Mouse (Mus musculus) testis, postnatal 10 days (tissue): ENCODE results near the gene Mlxip.

Source experiments
- DNase-seq: peaks from one replicate; pipeline ENCODE4 v3.0.0; 2021; ENCODE audit warnings: low spot score

Mlxip gene

DNA sequence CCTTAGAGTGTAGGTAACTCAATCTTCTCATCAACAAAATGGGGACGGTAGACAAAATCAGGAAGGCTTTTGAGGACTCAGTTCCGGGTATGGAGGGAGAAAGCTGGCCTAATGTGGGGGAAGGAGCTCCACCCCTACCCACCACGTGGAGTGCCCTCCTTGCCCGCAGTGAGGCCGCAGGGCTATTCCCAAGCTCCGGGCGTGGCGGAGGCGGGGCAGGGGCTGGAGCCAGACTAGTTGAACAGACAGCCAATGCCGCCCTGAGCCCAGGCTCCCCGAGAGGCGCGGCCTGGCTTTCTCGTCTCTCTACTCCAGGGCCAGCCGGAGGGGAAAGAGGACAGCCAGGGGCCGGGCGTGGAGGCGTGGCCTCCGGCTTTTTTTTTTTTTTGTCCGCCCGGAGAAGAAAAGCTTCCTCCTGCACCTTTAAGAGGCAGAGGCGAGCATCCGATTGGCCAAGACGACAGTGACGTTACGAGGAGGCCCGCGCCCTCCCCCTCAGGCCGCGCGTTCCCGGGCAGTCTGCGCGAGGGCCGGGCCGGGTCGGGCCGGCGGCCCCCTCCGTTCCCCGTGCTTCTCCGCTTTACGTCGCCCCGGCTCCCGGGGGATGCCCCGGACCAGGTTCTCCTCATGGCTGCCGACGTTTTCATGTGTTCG lies at the start of gene Mlxip:
TSS of gene Mlxip (plus strand) at position 496 of the 654 bp plus-strand sequence.
- DNase-seq = peak; percentile 92

DNA sequence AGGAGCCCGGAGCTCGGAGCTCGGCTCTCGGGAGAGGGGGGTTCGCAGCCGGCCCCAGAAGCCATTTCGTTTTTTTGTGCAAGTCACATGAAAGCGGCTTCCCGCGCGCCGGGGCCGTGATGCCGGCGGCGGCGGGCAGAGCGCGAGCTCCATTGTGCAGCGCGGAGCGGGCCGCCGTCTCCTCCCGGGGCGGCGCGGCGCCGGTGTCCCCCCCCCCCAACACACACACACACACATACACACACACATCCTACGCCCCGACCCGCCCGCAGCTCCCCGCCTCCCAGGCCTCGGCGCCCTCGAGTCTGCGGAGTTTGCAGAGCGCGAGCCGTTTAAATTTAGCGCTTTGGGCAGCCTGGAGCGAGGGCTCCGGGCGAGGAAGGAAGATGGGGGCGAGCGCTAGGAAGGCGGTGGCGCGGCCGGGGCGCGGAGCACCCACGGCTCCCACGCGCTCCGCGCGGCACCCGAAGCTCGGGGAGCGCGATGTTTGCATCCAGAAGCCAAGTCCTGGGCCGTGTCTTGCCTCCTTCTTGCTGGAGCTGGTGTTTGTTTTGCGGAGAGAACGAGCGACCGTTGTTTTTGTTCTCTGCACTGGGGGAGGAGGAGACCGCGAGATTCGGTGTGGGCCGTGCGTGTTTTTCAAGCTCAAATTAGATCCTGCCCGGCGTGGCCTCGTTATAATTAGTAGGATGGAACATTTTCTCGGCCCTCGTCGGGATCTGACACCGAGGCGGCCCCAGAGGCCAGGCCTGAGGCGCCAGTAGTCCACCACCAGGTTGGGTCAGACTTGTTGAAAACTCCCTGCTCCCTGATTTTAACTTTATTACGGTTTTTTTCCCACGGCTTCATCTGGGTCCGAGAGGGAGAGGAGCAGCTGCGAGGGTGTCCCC lies 49.4 kb upstream of the Mlxip start:
- DNase-seq = peak; percentile 74

DNA sequence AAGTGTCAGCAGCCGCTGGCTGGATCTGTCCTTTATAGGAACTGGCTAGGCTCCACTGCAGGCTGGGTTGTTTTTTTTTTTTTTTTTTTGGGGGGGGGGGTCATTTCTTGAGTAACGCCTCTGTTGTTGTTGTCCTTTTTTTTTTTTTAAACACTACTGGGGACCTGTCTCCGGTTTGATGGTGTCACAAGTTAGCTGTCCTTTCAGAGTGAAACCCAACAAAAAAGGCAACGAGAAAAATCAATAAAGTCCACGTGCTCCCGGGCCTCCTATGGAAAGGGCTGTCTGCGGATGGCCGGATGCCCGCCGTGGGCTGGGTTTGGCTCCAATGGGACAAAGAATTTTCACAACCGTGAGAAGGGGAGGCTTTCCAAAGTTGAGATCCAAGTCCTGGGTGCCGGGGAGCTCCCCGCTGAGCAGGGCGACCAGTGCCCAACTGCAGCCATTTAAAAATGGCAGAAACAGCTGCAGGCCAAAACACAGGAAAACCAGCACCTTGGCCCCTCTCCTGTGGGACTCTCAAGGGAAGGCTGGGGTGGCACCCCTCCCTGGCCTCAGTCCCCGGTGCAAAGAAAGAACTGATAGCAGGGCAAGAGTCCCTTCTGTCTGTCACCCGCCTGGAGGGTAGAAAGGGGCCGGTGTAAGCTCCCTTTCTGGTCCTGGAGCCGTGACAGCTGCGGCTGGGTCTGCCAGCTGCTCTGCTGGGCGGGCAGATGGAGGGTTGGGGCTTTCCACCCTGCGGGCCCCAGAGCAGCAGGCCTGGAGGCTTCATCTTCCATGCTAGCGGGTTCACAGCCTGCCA lies 48.5 kb upstream of the Mlxip start:
- DNase-seq = peak; percentile 80

DNA sequence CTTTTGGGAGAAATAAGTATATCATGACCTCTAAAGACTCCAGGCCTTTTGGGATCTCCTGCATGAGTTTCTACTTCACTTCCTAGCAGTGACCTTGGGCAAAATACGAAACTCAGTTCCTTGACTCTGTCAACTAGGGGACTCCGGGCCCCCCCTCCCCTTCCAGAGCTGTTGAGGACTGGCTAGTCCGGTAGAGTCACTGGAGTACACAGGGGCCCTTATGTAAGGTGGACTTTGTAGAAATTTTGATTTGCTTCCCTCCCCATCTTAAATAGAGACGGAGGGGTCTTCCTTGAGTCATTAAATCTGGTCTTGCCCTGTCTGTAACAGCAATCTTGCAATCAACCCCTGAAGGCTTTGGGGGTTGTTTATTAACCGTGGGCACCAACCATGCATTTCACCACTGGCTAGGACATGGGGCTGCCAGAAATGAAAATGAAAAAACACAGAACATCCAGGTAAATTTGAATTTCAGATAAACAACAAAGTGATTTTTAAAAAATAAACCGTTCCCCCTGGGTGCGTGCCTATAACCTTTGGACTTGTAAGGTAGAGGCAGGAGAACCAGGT lies 47.8 kb upstream of the Mlxip start:
- no peak for DNase-seq

DNA sequence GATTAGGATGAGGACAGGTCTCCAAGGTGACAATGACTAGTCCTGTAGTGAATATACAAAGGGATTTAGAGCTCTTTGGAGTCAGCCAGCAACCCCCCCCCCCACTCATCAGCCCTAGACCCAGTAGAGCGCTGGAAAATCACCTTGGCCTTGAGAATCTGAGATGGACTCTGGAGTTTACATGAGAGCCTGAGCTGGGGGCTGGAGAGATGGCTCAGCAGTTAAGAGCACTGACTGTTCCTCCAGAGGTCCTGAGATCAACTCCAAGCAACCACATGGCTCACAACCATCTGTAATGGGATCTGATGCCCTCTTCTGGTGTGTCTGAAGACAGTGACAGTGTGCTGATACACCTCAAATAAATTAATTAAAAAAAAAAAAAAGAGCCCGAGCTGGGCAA lies 46.6 kb upstream of the Mlxip start:
- DNase-seq = no peak

DNA sequence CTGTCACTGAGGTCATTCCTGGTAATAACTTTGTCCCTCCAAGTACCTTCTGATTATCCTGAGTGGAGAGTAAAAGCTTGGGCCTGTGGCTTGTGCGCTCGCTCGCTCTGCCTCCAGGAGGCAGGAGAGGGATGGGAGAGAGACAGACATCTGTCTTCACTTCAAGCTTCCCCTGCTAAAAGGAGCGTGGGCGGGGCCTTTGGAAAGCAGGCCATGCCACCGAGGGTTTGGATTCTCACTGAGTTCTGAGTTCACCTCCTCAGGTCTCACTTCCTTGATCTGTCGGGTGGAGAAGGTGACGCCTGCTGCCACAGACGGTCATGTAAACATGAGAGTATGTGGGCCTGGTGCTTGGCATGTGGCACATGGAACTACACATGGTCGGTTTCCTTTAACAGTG lies 44.2 kb upstream of the Mlxip start:
- DNase-seq = no peak

DNA sequence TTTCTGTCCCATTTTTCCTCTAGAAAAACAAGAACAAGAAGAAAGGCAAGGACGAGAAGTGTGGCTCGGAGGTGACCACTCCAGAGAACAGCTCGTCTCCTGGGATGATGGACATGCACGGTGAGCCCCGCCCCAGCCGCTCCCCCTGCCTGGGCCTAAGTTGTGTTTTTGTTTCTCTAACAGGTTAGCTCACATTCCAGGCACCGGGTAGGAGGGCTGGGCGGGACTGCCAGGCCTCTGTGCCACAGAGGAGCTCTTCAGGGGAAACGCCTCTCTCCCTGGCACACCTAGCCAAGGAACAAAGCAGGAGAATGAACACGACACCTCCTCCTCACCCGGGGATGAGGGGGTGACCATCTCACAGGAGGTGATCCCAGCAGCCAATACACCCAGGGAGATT lies 38.7 kb upstream of the Mlxip start:
- no peak for DNase-seq

DNA sequence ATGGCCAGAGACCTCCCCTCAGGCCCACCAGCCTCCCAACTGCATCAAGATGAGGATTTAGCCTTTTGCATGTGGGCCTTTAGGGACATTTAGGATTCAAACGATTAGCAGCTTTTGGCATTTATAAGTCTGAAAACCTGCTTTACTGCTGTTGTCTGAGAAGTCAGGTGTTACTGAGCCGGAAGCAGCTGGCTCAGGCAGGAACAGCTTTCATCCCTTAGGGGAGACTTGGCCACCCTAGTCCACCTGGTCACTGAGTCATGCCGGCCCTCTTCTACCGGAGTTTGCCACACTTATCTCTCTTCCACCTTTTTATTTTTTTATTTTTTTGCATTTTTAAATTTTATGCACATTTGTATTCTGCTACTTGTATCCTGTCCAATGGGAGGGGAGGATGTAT lies 37.3 kb upstream of the Mlxip start:
- no peak for DNase-seq

DNA sequence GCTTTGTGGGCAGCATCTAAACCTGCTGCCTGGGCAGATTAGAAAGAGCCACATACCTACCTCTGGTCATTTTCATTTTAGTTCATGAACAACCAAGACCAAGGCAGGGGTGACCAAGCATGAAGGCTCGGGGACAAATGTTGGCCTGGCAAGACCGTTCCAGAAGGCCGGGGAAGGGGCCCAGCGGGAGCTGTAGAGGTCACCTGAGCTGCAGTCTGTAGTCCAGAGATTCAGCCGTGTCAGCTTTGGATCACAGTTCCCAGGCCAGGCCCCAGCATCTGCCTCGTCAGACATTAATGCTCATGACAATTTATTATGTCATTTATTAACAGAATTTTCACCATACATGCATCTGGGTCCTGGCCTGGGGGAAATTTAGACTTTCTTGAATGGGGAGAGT lies 35.2 kb upstream of the Mlxip start:
- no peak for DNase-seq

DNA sequence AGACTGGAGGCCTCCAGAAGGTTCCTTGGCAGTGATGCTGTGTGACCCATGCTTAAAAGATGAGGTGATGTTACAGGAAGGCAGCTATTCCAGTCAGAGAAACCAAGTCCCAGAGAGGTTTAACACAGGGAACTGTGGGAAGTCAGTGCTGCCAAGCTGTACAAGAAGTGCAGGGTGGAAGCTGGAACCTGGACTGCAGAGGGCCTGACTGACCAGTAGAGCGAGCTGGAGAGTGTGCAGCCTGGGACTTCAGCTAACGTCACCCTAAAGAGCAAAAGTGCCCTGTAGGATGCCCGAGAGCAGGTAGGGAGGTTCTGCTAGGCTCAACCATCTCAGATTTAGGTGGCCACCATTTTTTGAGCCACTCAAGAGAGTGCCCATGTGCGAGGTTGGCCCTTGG lies 31.7 kb upstream of the Mlxip start:
- DNase-seq = no peak

DNA sequence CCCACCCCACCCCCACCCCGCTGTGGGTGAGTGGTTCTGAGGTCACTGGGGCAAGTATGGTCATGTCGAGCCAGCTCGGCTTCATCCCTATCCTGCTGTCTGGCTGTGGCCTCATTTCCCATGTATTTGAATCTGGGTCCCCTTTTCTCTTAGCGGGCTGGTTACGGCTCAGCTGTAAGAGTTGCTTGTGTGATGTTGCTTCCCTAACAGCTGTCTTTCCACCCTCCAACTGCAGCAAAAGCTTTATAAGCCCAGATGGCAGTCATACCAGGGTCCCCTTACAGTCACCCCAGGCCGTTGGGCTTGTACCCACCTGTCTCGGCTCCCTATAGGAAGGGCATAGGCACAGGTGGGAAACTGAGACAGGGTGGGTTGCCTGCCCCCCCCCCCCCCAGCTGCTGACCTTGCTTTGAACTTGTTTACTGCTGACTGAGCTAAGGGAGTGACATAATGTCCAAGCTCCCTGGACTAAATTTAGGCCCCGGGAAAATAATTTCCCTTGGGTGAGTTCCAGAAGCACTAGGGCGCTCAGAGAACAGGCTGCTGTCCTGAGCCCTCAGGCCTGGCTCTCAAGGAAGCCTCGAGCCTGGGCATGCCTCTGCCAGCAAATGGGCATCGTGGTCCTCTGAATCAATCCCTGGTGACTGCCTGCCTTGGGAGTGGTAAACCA lies 30.2 kb upstream of the Mlxip start:
- no peak for DNase-seq

DNA sequence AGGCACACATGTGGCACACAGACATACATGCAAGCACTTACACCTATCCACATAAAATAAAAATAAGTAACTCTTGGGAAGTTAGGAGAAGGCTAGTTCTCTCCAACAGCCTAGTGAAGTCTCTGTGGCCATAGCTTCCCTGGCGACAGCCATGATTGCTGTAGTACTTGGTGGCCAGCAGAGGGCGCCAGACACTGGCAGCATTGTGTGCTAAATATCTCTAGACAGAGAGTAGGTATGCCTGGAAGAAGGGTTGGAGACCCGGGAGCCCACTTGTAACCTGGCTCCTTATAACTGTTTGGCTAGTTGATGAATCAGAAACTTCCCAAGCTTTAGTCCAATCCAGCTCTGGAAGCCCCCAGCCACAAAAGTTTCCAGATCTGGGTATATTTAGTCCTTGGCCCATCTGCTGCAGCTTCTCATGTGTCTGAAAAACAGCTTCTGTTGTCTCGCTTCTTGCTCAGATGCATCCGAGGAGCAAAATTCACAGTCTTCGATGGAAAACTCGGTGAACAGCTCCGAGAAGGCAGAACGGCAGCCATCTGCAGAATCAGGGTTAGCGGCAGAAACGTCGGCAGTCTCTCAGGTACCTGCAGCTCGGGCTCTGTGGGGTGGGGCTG lies 25.6 kb upstream of the Mlxip start:
- peak; percentile 65 for DNase-seq

DNA sequence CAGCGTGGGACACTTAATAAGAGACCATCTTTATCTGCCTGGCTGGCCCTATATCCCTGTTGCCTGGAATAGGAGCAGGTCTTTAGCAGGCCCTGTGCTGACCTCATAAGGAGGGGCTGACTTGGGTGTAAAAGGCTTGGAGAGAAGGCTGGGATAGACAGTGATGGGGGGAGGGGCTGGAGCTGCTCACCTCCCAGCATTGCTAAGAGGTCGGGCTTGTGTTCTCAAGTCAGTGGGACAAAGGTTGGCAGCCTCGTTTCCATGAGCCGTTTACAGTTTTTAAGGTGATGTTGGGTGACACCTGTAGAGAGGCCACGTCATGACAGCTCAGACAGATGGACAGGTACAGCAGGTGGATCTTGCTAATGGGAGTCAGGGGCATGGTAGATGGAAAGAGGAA lies 24.5 kb upstream of the Mlxip start:
- no peak for DNase-seq

DNA sequence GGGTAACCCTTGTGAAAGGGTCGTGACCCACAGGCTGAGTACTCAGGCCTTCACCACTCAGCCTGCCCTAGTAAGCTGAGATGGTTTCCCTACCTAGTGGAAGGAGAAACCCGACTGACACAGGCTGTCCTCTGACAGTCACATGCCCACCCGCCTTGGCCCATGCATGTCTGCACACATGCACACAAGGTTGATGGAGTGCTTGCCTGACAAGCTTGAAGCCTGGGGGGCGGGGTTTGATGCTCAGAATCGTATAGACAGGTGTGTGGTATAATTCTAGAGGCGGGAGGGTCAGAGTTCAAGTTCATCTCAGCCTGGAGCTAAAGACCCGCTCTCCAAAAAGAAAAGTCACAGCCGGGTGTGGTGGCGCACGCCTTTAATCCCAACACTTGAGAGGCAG lies 19.3 kb upstream of the Mlxip start:
- no peak for DNase-seq

DNA sequence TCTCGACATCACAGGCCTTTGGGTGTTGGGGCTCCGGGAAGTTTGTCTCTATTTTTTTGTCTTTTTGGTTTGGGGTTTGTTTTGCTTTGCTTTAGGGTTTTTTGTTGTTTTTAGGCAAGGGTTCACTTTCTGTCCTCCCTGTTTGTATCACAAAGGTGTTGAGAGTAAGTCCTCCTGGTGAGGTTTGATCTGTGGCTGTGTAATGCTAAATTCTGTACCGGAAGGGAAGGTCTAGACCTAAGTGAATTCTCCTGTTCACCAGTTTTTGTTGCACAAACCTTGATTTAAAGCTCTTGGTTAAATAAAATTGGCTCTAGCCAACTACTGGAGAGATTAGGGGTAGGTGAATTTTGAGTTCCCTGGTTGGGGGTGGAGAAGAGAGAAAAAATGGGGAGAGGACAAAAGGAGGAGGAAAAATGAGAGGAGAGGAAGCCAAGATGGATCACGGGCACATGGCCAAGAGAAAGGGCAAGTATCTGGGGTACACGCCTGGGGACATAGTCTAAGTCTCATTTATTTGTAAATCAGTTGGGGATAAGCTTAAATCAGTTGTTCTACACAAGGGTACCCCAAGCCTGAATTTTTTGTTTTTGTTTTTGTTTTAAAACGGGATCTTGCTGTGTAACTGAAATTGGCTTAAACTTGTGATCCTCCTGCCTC lies 18.7 kb upstream of the Mlxip start:
- DNase-seq = no peak

DNA sequence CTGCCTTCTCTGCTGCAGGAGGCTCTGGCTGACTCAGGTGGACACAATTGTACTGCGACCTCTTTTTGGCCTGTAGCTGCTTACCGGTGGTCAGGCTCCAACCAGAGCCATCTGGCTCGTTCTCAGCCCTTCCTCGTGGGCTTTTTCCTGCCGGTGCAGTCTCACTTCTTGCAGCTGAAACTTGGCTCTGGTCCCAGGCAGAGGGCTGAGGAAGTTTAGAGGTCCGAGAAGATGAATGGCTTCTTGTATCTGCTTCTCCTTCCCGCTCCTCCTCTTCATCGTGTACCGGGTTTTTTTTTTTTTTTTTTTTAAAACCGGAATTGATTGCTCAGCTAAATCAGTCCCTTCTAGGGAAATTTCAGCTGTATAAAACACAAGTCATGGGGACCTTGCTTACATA lies 18.0 kb upstream of the Mlxip start:
- peak; percentile 77 for DNase-seq

DNA sequence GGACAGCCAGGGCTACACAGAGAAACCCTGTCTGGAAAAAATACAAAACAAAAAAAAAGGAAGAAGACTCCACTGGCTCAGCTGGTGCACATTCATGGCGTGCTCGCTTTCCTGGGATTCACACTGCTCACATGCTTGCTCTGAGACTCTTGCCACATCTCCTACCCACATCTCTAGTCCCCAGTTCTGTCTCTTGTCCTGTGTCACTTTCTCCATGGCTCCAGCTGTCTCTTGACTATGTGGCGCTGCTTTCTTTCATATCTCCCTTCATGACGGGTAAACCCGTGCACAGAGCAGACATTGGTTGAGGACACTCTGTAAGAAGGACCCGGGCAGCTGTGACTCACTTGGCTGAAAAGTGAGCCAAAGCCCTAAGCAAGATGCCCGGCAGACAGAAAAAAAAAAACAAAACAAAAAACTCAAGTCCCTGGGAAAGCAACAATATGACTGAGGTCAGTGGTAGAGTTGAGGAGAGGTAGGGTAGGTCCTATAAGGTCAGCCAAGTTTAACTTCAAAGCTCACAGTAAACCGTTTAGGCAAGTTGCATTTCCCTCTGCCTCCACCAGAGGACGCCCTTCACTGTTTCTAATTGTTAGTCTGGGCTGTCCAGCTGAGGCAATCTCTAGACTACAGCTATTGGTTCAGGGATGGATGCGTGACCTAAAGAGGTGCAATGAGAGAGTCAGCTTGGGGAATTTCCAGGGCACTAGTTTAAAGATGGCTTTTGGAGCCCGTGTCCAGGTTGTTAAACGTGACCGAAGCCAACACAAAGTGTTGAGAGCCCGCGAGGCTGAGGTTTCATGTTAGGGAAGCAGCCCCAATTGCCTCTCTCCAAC lies 17.3 kb upstream of the Mlxip start:
- DNase-seq = peak; percentile 89

DNA sequence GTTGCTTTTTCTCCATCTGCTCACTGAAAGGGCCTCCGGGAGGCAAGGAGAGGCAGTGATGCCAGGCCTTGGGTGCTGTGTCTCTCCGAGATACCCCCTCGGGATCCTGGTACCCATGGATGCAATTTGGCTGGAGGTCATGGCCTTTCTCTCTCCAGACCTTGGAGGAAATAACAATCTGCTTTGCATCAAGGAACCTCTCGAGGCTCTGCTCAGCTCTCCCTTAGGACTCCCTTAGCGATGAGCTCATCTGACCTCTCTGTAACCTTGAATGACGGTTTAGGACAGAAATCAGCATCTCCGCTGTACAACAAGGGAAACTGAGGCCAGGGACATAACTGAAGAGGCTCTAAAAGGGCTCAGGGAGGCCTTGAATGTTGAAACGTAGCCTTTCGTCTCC lies 15.9 kb upstream of the Mlxip start:
- no peak for DNase-seq

DNA sequence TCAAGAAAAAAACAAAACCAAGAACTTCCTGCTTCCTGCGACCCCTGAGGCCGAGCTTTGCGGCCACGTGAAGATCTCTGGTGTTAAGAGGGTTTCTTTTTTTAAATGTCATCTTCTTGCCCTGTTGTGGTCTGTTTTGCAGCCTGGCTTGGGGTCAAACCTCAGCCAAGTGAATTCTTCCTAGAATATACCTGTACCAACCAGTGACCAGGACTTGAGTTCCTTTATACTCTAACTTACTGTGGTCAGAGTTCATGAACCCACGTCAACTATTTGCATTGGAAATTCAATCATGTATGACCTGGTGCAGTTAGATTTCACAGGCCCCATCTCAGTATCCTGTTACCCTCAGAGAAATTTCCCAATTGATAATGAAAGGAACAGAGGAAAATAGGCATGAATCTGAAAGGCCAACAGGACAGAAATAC lies 15.1 kb upstream of the Mlxip start:
- no peak for DNase-seq

DNA sequence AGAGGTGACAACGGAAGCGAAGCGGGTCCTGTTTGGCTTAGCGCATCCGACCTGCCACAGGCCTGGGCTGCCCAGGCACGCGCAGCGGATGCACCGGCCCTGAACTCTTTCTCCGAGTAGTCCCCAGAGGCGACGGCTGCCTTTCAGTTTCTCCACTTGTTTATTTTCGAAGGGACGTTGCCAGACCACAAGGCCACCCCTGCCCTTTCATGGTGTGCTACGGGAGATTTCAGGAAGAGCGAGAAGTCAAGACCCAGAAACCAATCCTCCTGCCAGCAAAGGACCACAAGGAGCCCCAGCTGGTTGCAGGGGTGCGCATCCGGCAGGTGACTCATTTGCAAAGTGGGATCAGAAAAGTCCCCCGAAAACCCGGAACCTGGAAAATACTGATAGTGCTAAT lies 12.6 kb upstream of the Mlxip start:
- no peak for DNase-seq
